Mouse (Mus musculus) liver, embryonic 13.5 days (tissue): ENCODE results near the gene Limch1. TPM values are rescaled to one million over a fixed set of nuclear protein-coding genes. Genes with fewer than 3 reads are reported as not detected.

Source experiments
- ATAC-seq: fragments of 200-750 bp; cut with Nextera tagmentation; 2 replicates; pipeline ENCODE4 v1.8.0; 2017; ENCODE audit warnings: low read depth, mild to moderate bottlenecking, moderate number of reproducible peaks, moderate library complexity
- DNase-seq: peaks from one replicate; pipeline ENCODE4 v3.0.0; 2022
- H3K27ac ChIP-seq: fragments of 300-500 bp; sonication (generic); 2 replicates; pipeline ENCODE4 v1.5.1; 2015; ENCODE audit warnings: moderate library complexity, mild to moderate bottlenecking, inconsistent platforms
- H3K27me3 ChIP-seq: fragments of 300-500 bp; sonication (generic); 2 replicates; pipeline ENCODE4 v1.6.1; 2015; ENCODE audit warnings: mild to moderate bottlenecking, inconsistent platforms
- H3K36me3 ChIP-seq: fragments of 300-500 bp; sonication (generic); 2 replicates; pipeline ENCODE4 v1.6.1; 2015; ENCODE audit warnings: mild to moderate bottlenecking, inconsistent platforms
- H3K4me1 ChIP-seq: fragments of 300-500 bp; sonication (generic); replicated peaks from 2 replicates; pipeline ENCODE4 v1.6.1; 2015; ENCODE audit warnings: inconsistent platforms
- H3K4me2 ChIP-seq: fragments of 300-500 bp; sonication (generic); 2 replicates; pipeline ENCODE4 v1.6.1; 2015; ENCODE audit warnings: inconsistent platforms, mild to moderate bottlenecking, moderate library complexity
- H3K4me3 ChIP-seq: fragments of 300-500 bp; sonication (generic); replicated peaks from 2 replicates; pipeline ENCODE4 v1.5.1; 2015; ENCODE audit warnings: mild to moderate bottlenecking, inconsistent platforms
- H3K9ac ChIP-seq: fragments of 300-500 bp; sonication (generic); 2 replicates; pipeline ENCODE4 v1.6.1; 2015; ENCODE audit warnings: mild to moderate bottlenecking, inconsistent platforms
- H3K9me3 ChIP-seq: fragments of 300-500 bp; sonication (generic); replicated peaks from 2 replicates; pipeline ENCODE4 v1.6.1; 2016; ENCODE audit warnings: inconsistent platforms
- WGBS: fragments of 180-500 bp; shearing (Covaris S2); methylation state at CpG from one replicate; pipeline ENCODE4 v1.1.7; 2015; ENCODE audit not compliant: insufficient replicate concordance; 5-methylcytosine and 5-hydroxymethylcytosine counted together
- polyA plus RNA-seq: library from polyadenylated mRNA; unstranded; fragments of >200 nt; fragmentation: Nextera tagmentation; extraction: Ambion mirVana; gene quantifications from 2 replicates; pipeline ENCODE4 v1.2.1, GENCODE M21; 2015

Limch1 gene
- 2.0 and 2.3 TPM in 2 replicates for polyA plus RNA-seq

GRCm38 (mm10) chr5:66745390-66745995 is at the start of gene Limch1:
Limch1 (plus strand) TSS chr5:66745827.
- Histone ChIP-seq H3K9ac (0 out of 2 replicates have a peak within 1 kb of the TSS, but pooled peaks have one; percentile 17), H3K4me1 (no peaks in the 10 kb centered on the region), H3K4me3 (peak within 1 kb of the TSS; percentile 53), H3K4me2 (peak within 1 kb of the TSS; percentile 70), H3K27me3 (peaks cover 44% of the 10 kb centered on the region), H3K27ac (no peak within 1 kb of the TSS), H3K36me3 (no peaks in the 10 kb centered on the region), H3K9me3 (no peaks in the 10 kb centered on the region)
- ATAC-seq (no peak), DNase-seq (no peak)
- 3% methylated on average over 47 of the region's 50 CpGs for WGBS

GRCm38 (mm10) chr5:66697119-66697518 is 48.5 kb upstream of the Limch1 start:
- DNase-seq: no peak
- Histone ChIP-seq H3K4me2 (no peak overlapping the region), H3K4me3 (no peak overlapping the region), H3K4me1 (no peaks in the 10 kb centered on the region), H3K9ac (no peak overlapping the region), H3K36me3 (no peaks in the 10 kb centered on the region), H3K27ac (no peak overlapping the region), H3K27me3 (no peaks in the 10 kb centered on the region), H3K9me3 (no peaks in the 10 kb centered on the region)
- ATAC-seq: no peak

- no peak overlapping the region for H3K9ac ChIP-seq
- H3K4me3 ChIP-seq: no peak overlapping the region
- DNase-seq (no peak), ATAC-seq (no peak)
- H3K36me3 ChIP-seq: no peaks in the 10 kb centered on the region
- H3K4me2 ChIP-seq: no peak overlapping the region
- no peaks in the 10 kb centered on the region for H3K9me3 ChIP-seq
- H3K27ac ChIP-seq: no peak overlapping the region
- no peaks in the 10 kb centered on the region for H3K4me1 ChIP-seq
- no peaks in the 10 kb centered on the region for H3K27me3 ChIP-seq
- 43% methylated on average over 6 of the region's 6 CpGs for WGBS
Observed at GRCm38 (mm10) chr5:66699911-66700310, 45.7 kb upstream of the Limch1 start.

- Histone ChIP-seq H3K4me2 (no peak overlapping the region), H3K4me3 (no peak overlapping the region), H3K27ac (no peak overlapping the region), H3K27me3 (no peaks in the 10 kb centered on the region), H3K9ac (no peak overlapping the region), H3K36me3 (no peaks in the 10 kb centered on the region), H3K4me1 (no peaks in the 10 kb centered on the region), H3K9me3 (no peaks in the 10 kb centered on the region)
- 63% methylated on average over 4 of the region's 4 CpGs for WGBS
- no peak for DNase-seq
- no peak for ATAC-seq
Observed at GRCm38 (mm10) chr5:66701951-66702350, 43.7 kb upstream of the Limch1 start.

GRCm38 (mm10) chr5:66703317-66704004 is 42.2 kb upstream of the Limch1 start:
- DNase-seq (no peak), ATAC-seq (no peak)
- Histone ChIP-seq H3K4me1 (no peaks in the 10 kb centered on the region), H3K9ac (no peak overlapping the region), H3K4me3 (no peak overlapping the region), H3K4me2 (no peak overlapping the region), H3K9me3 (no peaks in the 10 kb centered on the region), H3K27me3 (no peaks in the 10 kb centered on the region), H3K36me3 (no peaks in the 10 kb centered on the region), H3K27ac (no peak overlapping the region)
- 23% methylated on average over 10 of the region's 10 CpGs for WGBS

- Histone ChIP-seq H3K4me3 (no peak overlapping the region), H3K27me3 (no peaks in the 10 kb centered on the region), H3K9me3 (no peaks in the 10 kb centered on the region), H3K9ac (no peak overlapping the region), H3K36me3 (no peaks in the 10 kb centered on the region), H3K4me2 (no peak overlapping the region), H3K4me1 (no peaks in the 10 kb centered on the region), H3K27ac (no peak overlapping the region)
- DNase-seq (no peak), ATAC-seq (no peak)
- 53% methylated on average over 5 of the region's 5 CpGs for WGBS
Observed at GRCm38 (mm10) chr5:66707859-66708258, 37.8 kb upstream of the Limch1 start.

- ATAC-seq (no peak), DNase-seq (no peak)
- no peaks in the 10 kb centered on the region for H3K9me3 ChIP-seq
- no peak overlapping the region for H3K4me2 ChIP-seq
- H3K4me1 ChIP-seq: no peaks in the 10 kb centered on the region
- WGBS: 18% methylated on average over 4 of the region's 4 CpGs
- H3K27ac ChIP-seq: no peak overlapping the region
- no peaks in the 10 kb centered on the region for H3K27me3 ChIP-seq
- no peak overlapping the region for H3K9ac ChIP-seq
- no peak overlapping the region for H3K4me3 ChIP-seq
- no peaks in the 10 kb centered on the region for H3K36me3 ChIP-seq
Observed at GRCm38 (mm10) chr5:66710445-66711019, 35.1 kb upstream of the Limch1 start.

GRCm38 (mm10) chr5:66712801-66713200 is 32.8 kb upstream of the Limch1 start:
- H3K27me3 ChIP-seq: no peaks in the 10 kb centered on the region
- H3K4me3 ChIP-seq: no peak overlapping the region
- H3K27ac ChIP-seq: no peak overlapping the region
- 72% methylated on average over 6 of the region's 6 CpGs for WGBS
- H3K36me3 ChIP-seq: no peaks in the 10 kb centered on the region
- no peaks in the 10 kb centered on the region for H3K9me3 ChIP-seq
- no peak overlapping the region for H3K9ac ChIP-seq
- H3K4me2 ChIP-seq: no peak overlapping the region
- DNase-seq: no peak
- no peak for ATAC-seq
- no peaks in the 10 kb centered on the region for H3K4me1 ChIP-seq

- no peak overlapping the region for H3K9ac ChIP-seq
- no peak overlapping the region for H3K4me3 ChIP-seq
- H3K4me2 ChIP-seq: no peak overlapping the region
- no peaks in the 10 kb centered on the region for H3K36me3 ChIP-seq
- no peaks in the 10 kb centered on the region for H3K9me3 ChIP-seq
- no peaks in the 10 kb centered on the region for H3K27me3 ChIP-seq
- no peaks in the 10 kb centered on the region for H3K4me1 ChIP-seq
- no peak for DNase-seq
- 24% methylated on average over 4 of the region's 4 CpGs for WGBS
- no peak for ATAC-seq
- no peak overlapping the region for H3K27ac ChIP-seq
Observed at GRCm38 (mm10) chr5:66715498-66715931, 30.1 kb upstream of the Limch1 start.

GRCm38 (mm10) chr5:66717931-66718330 is 27.7 kb upstream of the Limch1 start:
- H3K36me3 ChIP-seq: no peaks in the 10 kb centered on the region
- WGBS: 39% methylated on average over 4 of the region's 4 CpGs
- no peaks in the 10 kb centered on the region for H3K9me3 ChIP-seq
- no peak overlapping the region for H3K27ac ChIP-seq
- no peak overlapping the region for H3K9ac ChIP-seq
- H3K4me2 ChIP-seq: no peak overlapping the region
- no peaks in the 10 kb centered on the region for H3K27me3 ChIP-seq
- ATAC-seq (no peak), DNase-seq (no peak)
- no peaks in the 10 kb centered on the region for H3K4me1 ChIP-seq
- H3K4me3 ChIP-seq: no peak overlapping the region

GRCm38 (mm10) chr5:66718413-66718812 is 27.2 kb upstream of the Limch1 start:
- Histone ChIP-seq H3K27ac (no peak overlapping the region), H3K36me3 (no peaks in the 10 kb centered on the region), H3K9me3 (no peaks in the 10 kb centered on the region), H3K4me1 (no peaks in the 10 kb centered on the region), H3K4me2 (no peak overlapping the region), H3K27me3 (no peaks in the 10 kb centered on the region), H3K9ac (no peak overlapping the region), H3K4me3 (no peak overlapping the region)
- ATAC-seq (no peak), DNase-seq (no peak)
- 43% methylated on average over 3 of the region's 3 CpGs for WGBS

- Histone ChIP-seq H3K27me3 (no peaks in the 10 kb centered on the region), H3K4me1 (no peaks in the 10 kb centered on the region), H3K36me3 (no peaks in the 10 kb centered on the region), H3K4me3 (no peak overlapping the region), H3K9ac (no peak overlapping the region), H3K4me2 (no peak overlapping the region), H3K27ac (no peak overlapping the region), H3K9me3 (no peaks in the 10 kb centered on the region)
- no peak for DNase-seq
- 65% methylated on average over 7 of the region's 7 CpGs for WGBS
- no peak for ATAC-seq
Observed at GRCm38 (mm10) chr5:66718880-66719279, 26.7 kb upstream of the Limch1 start.
